Mouse (Mus musculus): ENCODE data around the gene 2310033P09Rik. TPM values are rescaled to one million over a fixed set of nuclear protein-coding genes. Genes with fewer than 3 reads are reported as not detected.
A peak's percentile ranks its signal among the peaks of the same experiment; 100 is the strongest.
"Not testable (repeated sequence)": the region's sequence is repeated elsewhere in the genome, so short reads cannot be mapped to it uniquely, and the experiment has no call there.

The 2310033P09Rik gene
- polyA plus RNA-seq, 1 experiment from 2014 or later = 24.3 TPM

DNA sequence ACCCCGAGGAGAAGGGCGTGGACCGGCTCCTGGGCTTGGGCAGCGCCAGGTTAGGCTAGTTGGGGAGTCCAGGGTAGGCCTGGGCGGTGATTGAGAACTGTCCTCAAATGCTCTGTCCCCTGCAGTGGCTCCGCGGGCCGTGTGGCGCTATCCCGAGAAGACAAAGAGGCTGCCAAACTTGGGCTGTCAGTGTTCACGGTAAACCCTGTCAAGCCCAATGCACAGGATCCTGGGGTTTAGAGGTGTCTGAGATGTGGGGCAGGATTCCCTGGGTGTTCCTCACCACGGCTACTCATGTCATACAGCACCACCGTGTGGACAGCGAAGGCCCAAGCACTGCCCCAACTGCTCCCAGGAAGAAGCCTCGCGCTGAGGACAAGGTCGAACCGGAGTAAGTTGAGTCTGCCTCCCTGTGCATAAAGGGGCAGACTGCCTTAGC, 901 bp downstream of the 2310033P09Rik start:
- Histone ChIP-seq H3K27me3 (replicated peaks) (no peaks in the 10 kb centered on the region), H3K36me3 (replicated peaks) (peaks cover 19% of the 10 kb centered on the region; the same call in 1 of the 2 replicates), H3K4me2 (peak overlapping the region; percentile 90), H3K27ac (peak overlapping the region; percentile 86), H3K4me3 (peak overlapping the region; percentile 86), H3K4me1 (peaks cover 18% of the 10 kb centered on the region), H3K9me3 (no peaks in the 10 kb centered on the region), H3K9ac (peak overlapping the region; percentile 75)
- peak; percentile 46 for ATAC-seq (replicated peaks)
- 11% methylated on average over 18 of the region's 18 CpGs for WGBS

DNA sequence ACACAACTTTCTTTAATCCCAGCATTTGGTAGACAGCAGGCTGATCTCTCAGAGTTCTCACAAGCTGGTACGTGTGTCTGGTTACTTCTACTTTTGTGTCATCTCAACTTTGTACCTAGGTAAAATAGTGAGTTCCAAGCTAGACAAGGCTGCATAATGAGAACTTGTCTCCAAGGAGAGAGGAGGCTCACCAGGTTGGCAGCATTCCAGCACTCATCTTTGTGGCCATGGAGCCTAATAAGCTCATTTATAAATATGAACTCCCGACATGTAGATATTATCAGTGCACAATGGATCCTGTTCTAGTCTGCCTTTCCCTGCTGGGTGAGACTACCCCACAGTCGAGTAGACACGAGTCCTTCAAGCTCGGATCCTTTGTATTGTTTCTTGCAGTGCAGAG, 1.5 kb downstream of the 2310033P09Rik start:
- Histone ChIP-seq H3K4me1 (peaks cover 18% of the 10 kb centered on the region), H3K27me3 (replicated peaks) (no peaks in the 10 kb centered on the region), H3K4me3 (peak overlapping the region; percentile 86; the same call in 1 of the 2 replicates), H3K9me3 (no peaks in the 10 kb centered on the region), H3K27ac (no peak overlapping the region), H3K4me2 (peak overlapping the region; percentile 90), H3K36me3 (replicated peaks) (peaks cover 19% of the 10 kb centered on the region; the same call in 1 of the 2 replicates), H3K9ac (peak overlapping the region; percentile 75; the same call in 1 of the 2 replicates)
- 60% methylated on average over 5 of the region's 5 CpGs for WGBS
- ATAC-seq (replicated peaks) = no peak

DNA sequence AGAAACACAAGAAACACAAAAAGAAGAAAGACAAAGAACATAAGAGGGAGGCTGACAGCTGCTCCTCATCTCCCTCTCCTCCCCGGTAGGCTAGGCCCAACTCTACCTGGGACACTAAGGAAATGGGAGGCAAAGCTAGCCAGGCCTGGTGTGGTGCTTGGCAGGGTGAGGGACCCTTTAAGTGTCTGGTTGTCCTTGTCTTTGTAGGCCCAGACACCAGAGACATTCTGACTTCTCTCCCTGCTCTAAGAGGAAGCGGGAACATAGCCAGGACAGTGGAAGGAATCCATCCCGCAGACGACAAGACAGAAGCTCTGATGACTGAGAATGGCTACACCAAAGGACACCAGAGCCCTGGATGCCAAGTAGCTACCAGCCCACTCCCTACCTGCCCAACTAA, 1.9 kb downstream of the 2310033P09Rik start:
- no peak overlapping the region for H3K27ac ChIP-seq
- H3K9ac ChIP-seq = no peak overlapping the region
- H3K27me3 ChIP-seq (replicated peaks) = no peaks in the 10 kb centered on the region
- no peak overlapping the region for H3K4me2 ChIP-seq
- H3K9me3 ChIP-seq = no peaks in the 10 kb centered on the region
- peaks cover 18% of the 10 kb centered on the region for H3K4me1 ChIP-seq
- peaks cover 19% of the 10 kb centered on the region; the same call in 1 of the 2 replicates for H3K36me3 ChIP-seq (replicated peaks)
- ATAC-seq (replicated peaks) = no peak
- H3K4me3 ChIP-seq = no peak overlapping the region
- WGBS = 87% methylated on average over 4 of the region's 4 CpGs

DNA sequence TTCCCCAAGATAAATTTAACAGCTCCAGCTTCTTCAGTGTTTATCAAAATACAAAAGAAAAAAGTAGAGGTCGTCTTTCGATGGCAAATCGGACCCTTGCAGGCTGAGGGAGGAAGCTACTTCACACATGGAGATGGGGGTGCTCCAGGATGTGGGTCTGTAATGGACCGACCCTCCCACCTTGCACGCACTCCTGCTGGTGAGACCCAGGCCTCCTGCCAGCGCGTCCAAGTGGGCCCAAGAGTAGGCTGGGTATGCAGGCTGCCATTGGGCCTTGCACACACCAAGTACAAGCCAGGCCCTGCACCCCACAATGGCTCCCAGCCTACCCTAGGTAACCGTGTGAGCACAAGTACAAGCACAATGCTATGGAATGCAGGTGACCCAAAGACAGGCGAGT, 3.4 kb downstream of the 2310033P09Rik start:
- H3K27me3 ChIP-seq (replicated peaks); ATAC-seq (replicated peaks); H3K9ac ChIP-seq; H3K4me3 ChIP-seq; H3K4me2 ChIP-seq; H3K27ac ChIP-seq; H3K9me3 ChIP-seq: not testable (repeated sequence)
- H3K36me3 ChIP-seq (replicated peaks) = peaks cover 17% of the 10 kb centered on the region; the same call in 1 of the 2 replicates
- WGBS = 94% methylated on average over 9 of the region's 9 CpGs
- H3K4me1 ChIP-seq = peaks cover 18% of the 10 kb centered on the region

DNA sequence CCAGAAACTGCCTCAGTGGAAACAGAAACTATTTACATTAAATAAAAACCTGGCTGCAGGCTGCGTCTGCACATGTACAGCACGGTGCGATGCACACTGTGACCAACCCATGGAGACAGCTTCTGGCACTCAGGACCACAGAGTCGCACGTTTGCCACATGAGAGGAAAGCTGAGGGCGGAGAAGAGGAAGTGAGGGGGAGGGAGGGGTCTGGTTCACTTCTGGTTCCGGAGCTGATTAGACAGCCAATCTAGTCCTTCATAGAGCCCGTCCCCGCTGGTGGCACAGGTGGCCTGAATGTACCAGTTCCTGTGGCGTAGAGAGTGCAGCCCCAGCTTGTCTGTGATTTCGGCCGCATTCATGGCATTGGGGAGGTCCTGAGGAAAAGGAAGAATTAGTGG, 4.2 kb downstream of the 2310033P09Rik start:
- Histone ChIP-seq H3K4me1 (peaks cover 18% of the 10 kb centered on the region), H3K36me3 (replicated peaks) (peaks cover 15% of the 10 kb centered on the region; the same call in 1 of the 2 replicates)
- not testable (repeated sequence) for ATAC-seq (replicated peaks); H3K9me3 ChIP-seq; H3K4me3 ChIP-seq; H3K9ac ChIP-seq; H3K27ac ChIP-seq; H3K27me3 ChIP-seq (replicated peaks); H3K4me2 ChIP-seq
- WGBS = 87% methylated on average over 12 of the region's 12 CpGs

DNA sequence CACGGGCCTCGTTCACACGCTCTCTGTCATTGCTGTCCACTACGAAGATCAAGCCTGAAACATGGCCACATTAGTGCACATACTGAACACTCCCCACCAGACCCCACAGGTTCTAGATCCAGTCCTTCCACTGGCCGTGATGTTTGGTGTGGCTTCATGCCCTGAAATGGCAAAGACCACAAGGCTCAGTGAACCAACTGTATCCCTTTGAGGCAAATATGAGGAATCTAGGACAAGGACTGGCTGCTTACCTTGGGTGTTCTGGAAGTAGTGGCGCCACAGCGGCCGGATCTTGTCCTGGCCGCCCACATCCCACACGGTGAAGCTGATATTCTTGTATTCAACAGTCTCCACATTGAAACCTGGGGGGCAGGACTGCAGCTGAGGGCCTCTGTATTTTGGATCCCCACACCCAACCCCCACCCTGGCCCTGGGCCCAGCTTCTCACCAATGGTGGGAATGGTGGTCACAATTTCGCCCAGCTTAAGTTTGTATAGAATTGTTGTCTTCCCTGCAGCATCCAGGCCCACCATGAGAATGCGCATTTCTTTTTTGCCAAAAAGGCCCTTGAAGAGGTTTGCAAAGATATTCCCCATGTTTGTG, 4.9 kb downstream of the 2310033P09Rik start:
- peaks cover 11% of the 10 kb centered on the region for H3K4me1 ChIP-seq
- no peak overlapping the region for H3K27ac ChIP-seq
- H3K27me3 ChIP-seq (replicated peaks) = no peaks in the 10 kb centered on the region
- H3K4me3 ChIP-seq = no peak overlapping the region
- H3K9me3 ChIP-seq = no peaks in the 10 kb centered on the region
- H3K4me2 ChIP-seq = no peak overlapping the region
- H3K36me3 ChIP-seq (replicated peaks) = peaks cover 15% of the 10 kb centered on the region; the same call in 1 of the 2 replicates
- H3K9ac ChIP-seq = no peak overlapping the region
- 92% methylated on average over 12 of the region's 12 CpGs for WGBS
- ATAC-seq (replicated peaks) = no peak

DNA sequence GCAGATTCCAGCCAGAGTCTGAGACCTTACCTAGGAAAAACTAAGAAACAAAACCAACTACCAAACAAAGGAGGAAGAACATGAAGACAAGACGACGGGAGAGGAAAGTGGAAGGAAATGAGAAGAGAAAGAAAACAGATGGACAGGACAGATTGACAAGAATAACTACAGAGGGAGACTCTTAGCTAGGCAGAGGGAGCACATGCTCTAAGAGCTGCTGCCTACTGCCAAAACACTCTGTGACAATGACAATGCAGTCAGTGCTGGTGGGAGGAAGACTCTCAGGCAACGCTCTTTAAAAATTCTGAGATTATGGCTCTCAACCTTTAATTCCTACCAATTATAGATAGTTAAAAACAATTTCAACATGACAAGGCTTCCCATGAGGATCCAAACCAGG, 8.8 kb downstream of the 2310033P09Rik start:
- H3K4me1 ChIP-seq = no peaks in the 10 kb centered on the region
- no peaks in the 10 kb centered on the region for H3K9me3 ChIP-seq
- H3K4me2 ChIP-seq = no peak overlapping the region
- H3K9ac ChIP-seq = no peak overlapping the region
- H3K4me3 ChIP-seq = no peak overlapping the region
- 79% methylated on average over 3 of the region's 3 CpGs for WGBS
- H3K27me3 ChIP-seq (replicated peaks) = no peaks in the 10 kb centered on the region
- H3K36me3 ChIP-seq (replicated peaks) = 0 out of 2 replicates have a peak, but pooled peaks cover 3% of the 10 kb centered on the region
- no peak for ATAC-seq (replicated peaks)
- no peak overlapping the region for H3K27ac ChIP-seq

DNA sequence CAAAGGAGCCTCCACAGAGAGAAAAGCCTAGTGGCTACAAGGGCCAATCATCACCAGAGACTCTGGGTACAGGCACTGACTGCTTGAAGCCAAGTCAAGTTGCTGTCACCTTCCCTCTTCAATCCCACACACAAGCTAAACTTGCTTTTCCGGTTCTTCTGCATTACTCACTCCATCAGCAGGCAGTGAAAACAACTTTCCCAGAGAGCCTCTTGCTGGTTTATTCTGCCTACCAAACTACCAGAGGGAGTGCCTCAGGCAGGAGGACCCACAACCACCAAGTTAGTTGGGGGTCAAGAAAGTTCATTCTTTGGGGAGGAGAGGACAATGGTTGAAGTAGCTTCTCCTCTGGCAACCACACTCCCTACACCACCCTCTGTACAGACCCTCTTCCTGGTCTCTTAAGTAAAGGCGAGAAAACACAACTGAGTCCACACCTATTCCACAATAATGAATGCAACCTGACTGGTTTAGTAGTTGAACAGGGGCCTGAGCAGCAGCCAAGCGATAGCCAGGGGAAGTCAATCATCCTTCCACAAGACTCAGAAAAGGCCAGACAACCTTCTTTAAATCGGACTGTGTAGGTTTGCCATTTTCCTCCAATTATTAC, 10.4 kb downstream of the 2310033P09Rik start:
- H3K4me1 ChIP-seq = peaks cover 11% of the 10 kb centered on the region; the same call in 1 of the 2 replicates
- no peak overlapping the region for H3K27ac ChIP-seq
- no peaks in the 10 kb centered on the region for H3K27me3 ChIP-seq (replicated peaks)
- no peak overlapping the region for H3K9ac ChIP-seq
- H3K4me3 ChIP-seq = no peak overlapping the region
- 89% methylated on average over 4 of the region's 4 CpGs for WGBS
- H3K36me3 ChIP-seq (replicated peaks) = no peaks in the 10 kb centered on the region
- no peaks in the 10 kb centered on the region for H3K9me3 ChIP-seq
- no peak overlapping the region for H3K4me2 ChIP-seq
- ATAC-seq (replicated peaks) = no peak

DNA sequence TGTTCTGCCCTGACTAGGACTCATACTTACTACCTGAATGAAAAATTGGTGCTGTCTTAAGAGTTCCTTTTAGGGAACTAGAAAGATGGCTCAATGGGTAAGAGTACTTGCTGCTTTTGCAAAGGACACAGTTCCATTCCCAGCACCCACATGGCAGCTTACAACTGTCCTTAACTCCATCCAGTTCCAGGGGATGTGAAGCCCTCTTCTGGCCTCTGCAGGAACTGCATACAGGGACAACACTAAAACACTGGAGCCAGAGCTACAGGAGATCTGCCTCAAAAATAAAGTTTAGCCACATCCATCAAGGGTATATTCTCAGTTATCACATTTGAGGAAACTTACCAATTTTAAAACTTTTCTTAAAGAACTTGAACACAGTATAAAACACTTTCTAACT, 10.9 kb downstream of the 2310033P09Rik start:
- Histone ChIP-seq H3K36me3 (replicated peaks) (no peaks in the 10 kb centered on the region), H3K4me3 (no peak overlapping the region), H3K9ac (no peak overlapping the region), H3K27ac (no peak overlapping the region), H3K9me3 (no peaks in the 10 kb centered on the region), H3K27me3 (replicated peaks) (no peaks in the 10 kb centered on the region), H3K4me2 (no peak overlapping the region), H3K4me1 (peaks cover 16% of the 10 kb centered on the region)
- ATAC-seq (replicated peaks) = no peak

DNA sequence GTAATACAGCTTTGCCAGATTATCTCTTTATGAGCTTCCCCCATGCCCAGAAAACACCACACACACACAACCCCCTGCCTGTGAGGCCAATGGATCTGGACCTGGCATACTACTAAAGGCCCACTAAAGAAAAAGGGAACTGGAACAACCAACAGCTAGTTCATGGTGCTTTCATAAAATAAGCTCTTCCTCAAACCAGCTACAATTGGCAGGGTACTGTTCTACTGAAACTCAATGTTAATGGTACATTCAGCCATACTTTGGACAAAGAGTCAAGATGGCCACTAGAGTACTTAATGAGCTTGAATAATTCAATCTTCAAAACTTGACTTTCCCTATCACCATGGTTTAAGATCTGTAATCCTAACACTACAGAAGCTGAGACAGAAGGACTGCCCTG, 13.5 kb downstream of the 2310033P09Rik start:
- Histone ChIP-seq H3K27ac (no peak overlapping the region), H3K4me3 (no peak overlapping the region), H3K9me3 (no peaks in the 10 kb centered on the region), H3K27me3 (replicated peaks) (no peaks in the 10 kb centered on the region), H3K36me3 (replicated peaks) (no peaks in the 10 kb centered on the region), H3K9ac (no peak overlapping the region), H3K4me1 (peaks cover 41% of the 10 kb centered on the region), H3K4me2 (no peak overlapping the region)
- no peak for ATAC-seq (replicated peaks)

DNA sequence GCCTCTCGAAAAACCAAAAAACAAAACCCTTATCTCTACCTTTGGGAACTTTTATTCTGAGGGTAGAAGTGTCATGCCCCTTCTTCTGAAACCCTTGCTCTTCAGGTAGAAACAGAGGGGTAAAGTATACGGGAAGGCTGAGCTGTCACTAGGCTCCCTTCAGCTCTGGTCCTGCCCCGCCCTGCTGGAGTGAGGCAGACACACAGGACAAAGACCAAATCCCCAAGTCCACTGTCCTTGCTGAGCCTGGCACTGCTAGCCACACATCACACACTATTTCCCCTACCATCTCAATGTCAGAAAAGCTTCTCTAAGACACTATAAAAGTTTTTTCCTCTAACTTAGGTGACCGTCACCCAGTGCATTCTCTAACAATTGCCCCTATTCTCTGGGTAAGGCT, 14.2 kb downstream of the 2310033P09Rik start:
- ATAC-seq (replicated peaks) = no peak
- Histone ChIP-seq H3K4me3 (no peak overlapping the region), H3K27ac (no peak overlapping the region), H3K9ac (no peak overlapping the region), H3K4me2 (no peak overlapping the region), H3K27me3 (replicated peaks) (no peaks in the 10 kb centered on the region), H3K4me1 (peaks cover 48% of the 10 kb centered on the region), H3K9me3 (no peaks in the 10 kb centered on the region), H3K36me3 (replicated peaks) (no peaks in the 10 kb centered on the region)
- 89% methylated on average over 4 of the region's 4 CpGs for WGBS

DNA sequence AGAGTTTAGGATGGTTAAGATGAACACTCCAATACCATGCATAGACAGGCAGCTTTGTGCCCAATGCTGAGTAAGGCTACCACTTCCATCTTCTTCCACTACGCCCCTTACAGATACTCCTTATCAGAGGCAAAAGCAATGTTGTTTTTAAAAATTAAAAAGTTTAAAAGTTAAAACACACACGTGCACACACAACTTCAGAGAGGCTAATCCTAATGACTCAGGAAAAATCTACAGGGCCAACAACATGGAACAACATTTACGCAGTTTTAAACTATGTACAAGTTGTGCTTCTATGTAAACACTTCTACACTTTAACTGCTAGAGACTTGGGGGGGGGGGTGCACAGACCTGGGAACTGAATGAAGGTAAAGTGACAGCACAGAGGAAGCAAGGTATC, 15.9 kb downstream of the 2310033P09Rik start:
- 97% methylated on average over 3 of the region's 3 CpGs for WGBS
- H3K36me3 ChIP-seq (replicated peaks) = no peaks in the 10 kb centered on the region
- H3K4me1 ChIP-seq = peaks cover 53% of the 10 kb centered on the region
- no peaks in the 10 kb centered on the region for H3K27me3 ChIP-seq (replicated peaks)
- no peak for ATAC-seq (replicated peaks)
- H3K27ac ChIP-seq = no peak overlapping the region
- H3K4me2 ChIP-seq = no peak overlapping the region
- H3K4me3 ChIP-seq = no peak overlapping the region
- no peaks in the 10 kb centered on the region for H3K9me3 ChIP-seq
- H3K9ac ChIP-seq = no peak overlapping the region

DNA sequence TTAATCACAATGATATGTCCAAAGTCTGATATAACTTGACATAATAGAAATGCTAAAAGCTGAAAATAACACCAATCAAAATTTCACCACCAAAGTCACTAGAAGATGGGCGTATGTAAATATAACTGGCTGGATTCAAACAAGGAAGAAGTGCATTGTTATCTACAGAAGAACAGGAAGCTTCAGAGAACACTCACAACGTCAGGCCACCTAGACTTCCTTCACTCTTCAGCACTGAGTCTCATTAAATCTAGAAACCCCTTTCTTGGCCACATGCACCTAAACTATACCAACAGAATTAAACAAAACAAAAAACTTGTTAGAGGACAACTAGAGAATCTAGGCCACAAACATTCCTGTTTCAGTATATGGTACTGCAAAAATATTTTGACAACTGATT, 16.3 kb downstream of the 2310033P09Rik start:
- Histone ChIP-seq H3K4me1 (peaks cover 53% of the 10 kb centered on the region), H3K9me3 (no peaks in the 10 kb centered on the region), H3K9ac (no peak overlapping the region), H3K4me2 (no peak overlapping the region), H3K27ac (no peak overlapping the region), H3K4me3 (no peak overlapping the region), H3K36me3 (replicated peaks) (no peaks in the 10 kb centered on the region), H3K27me3 (replicated peaks) (no peaks in the 10 kb centered on the region)
- no peak for ATAC-seq (replicated peaks)
- WGBS = 83% methylated on average over 2 of the region's 2 CpGs
